Mouse (Mus musculus): Measurements from ENCODE around the gene Slc4a11. TPM values are rescaled to one million over a fixed set of nuclear protein-coding genes. Genes with fewer than 3 reads are reported as not detected.
"Not testable (repeated sequence)": the region's sequence is repeated elsewhere in the genome, so short reads cannot be mapped to it uniquely, and the experiment has no call there.

Slc4a11 gene
- total RNA-seq, 2 experiments from 2014 or later, result 5.7 TPM; not detected in 1

GRCm38 (mm10) chr2:130681531-130681930 lies 15.8 kb downstream of the Slc4a11 start:
- ATAC-seq (replicated peaks; ENCODE audit: poor library complexity, severe bottlenecking), result no peak

- ATAC-seq (replicated peaks; ENCODE audit: poor library complexity, severe bottlenecking), result no peak
Measured at GRCm38 (mm10) chr2:130679899-130680298, 17.4 kb downstream of the Slc4a11 start.

- no peak for ATAC-seq (replicated peaks; ENCODE audit: poor library complexity, severe bottlenecking)
Measured at GRCm38 (mm10) chr2:130679154-130679553, 18.2 kb downstream of the Slc4a11 start.

- no peak for ATAC-seq (replicated peaks; ENCODE audit: poor library complexity, severe bottlenecking)
Measured at GRCm38 (mm10) chr2:130677211-130677610, 20.1 kb downstream of the Slc4a11 start.

GRCm38 (mm10) chr2:130667559-130667958 lies 29.8 kb downstream of the Slc4a11 start, which contains the start of gene Itpa:
Gene Itpa (plus strand): TSS chr2:130667610.
- ATAC-seq (replicated peaks; ENCODE audit: poor library complexity, severe bottlenecking), result peak; percentile 68

GRCm38 (mm10) chr2:130664102-130664701 lies 33.1 kb downstream of the Slc4a11 start, which contains the start of gene Ddrgk1:
Gene Ddrgk1 (minus strand): TSS chr2:130664659.
- peak; percentile 80 for ATAC-seq (replicated peaks; ENCODE audit: poor library complexity, severe bottlenecking)

GRCm38 (mm10) chr2:130663342-130663741 lies 34.0 kb downstream of the Slc4a11 start:
- ATAC-seq (replicated peaks; ENCODE audit: poor library complexity, severe bottlenecking), result no peak

- no peak for ATAC-seq (replicated peaks; ENCODE audit: poor library complexity, severe bottlenecking)
Measured at GRCm38 (mm10) chr2:130658530-130658929, 38.8 kb downstream of the Slc4a11 start.

- no peak for ATAC-seq (replicated peaks; ENCODE audit: poor library complexity, severe bottlenecking)
Measured at GRCm38 (mm10) chr2:130657541-130657940, 39.8 kb downstream of the Slc4a11 start.

GRCm38 (mm10) chr2:130656536-130656935 lies 40.8 kb downstream of the Slc4a11 start:
- ATAC-seq (replicated peaks; ENCODE audit: poor library complexity, severe bottlenecking), result no peak

- ATAC-seq (replicated peaks; ENCODE audit: poor library complexity, severe bottlenecking), result no peak
Measured at GRCm38 (mm10) chr2:130655660-130656339, 41.5 kb downstream of the Slc4a11 start.

- no peak for ATAC-seq (replicated peaks; ENCODE audit: poor library complexity, severe bottlenecking)
Measured at GRCm38 (mm10) chr2:130653760-130654159, 43.6 kb downstream of the Slc4a11 start.

GRCm38 (mm10) chr2:130653303-130653702 lies 44.0 kb downstream of the Slc4a11 start:
- ATAC-seq (replicated peaks; ENCODE audit: poor library complexity, severe bottlenecking), result no peak

GRCm38 (mm10) chr2:130649028-130649427 lies 48.3 kb downstream of the Slc4a11 start:
- not testable (repeated sequence) for ATAC-seq (replicated peaks; ENCODE audit: poor library complexity, severe bottlenecking)

- no peak for ATAC-seq (replicated peaks; ENCODE audit: poor library complexity, severe bottlenecking)
Measured at GRCm38 (mm10) chr2:130645198-130645597, 52.1 kb downstream of the Slc4a11 start.

GRCm38 (mm10) chr2:130642684-130643369 lies 54.5 kb downstream of the Slc4a11 start, which contains the start of gene Lzts3:
Gene Lzts3 (minus strand): TSS chr2:130642803.
- peak; percentile 91 for ATAC-seq (replicated peaks; ENCODE audit: poor library complexity, severe bottlenecking)

GRCm38 (mm10) chr2:130642197-130642660 lies 55.1 kb downstream of the Slc4a11 start:
- ATAC-seq (replicated peaks; ENCODE audit: poor library complexity, severe bottlenecking), result no peak

GRCm38 (mm10) chr2:130641351-130642025 lies 55.8 kb downstream of the Slc4a11 start:
- ATAC-seq (replicated peaks; ENCODE audit: poor library complexity, severe bottlenecking), result no peak

- no peak for ATAC-seq (replicated peaks; ENCODE audit: poor library complexity, severe bottlenecking)
Measured at GRCm38 (mm10) chr2:130639276-130639675, 58.0 kb downstream of the Slc4a11 start.

GRCm38 (mm10) chr2:130638101-130638611 lies 59.2 kb downstream of the Slc4a11 start:
- no peak for ATAC-seq (replicated peaks; ENCODE audit: poor library complexity, severe bottlenecking)
